Mouse (Mus musculus): ENCODE measurements at regions not wholly inside any gene's neighbourhood (a gene's known extent, or its start where the extent isn't known, plus 50 kb on each side); places are given as distances from the start of the nearest gene placed in this dataset.
A peak's percentile ranks its signal among the peaks of the same experiment; 100 is the strongest.

- no peak for ATAC-seq
Measured at GRCm38 (mm10) chr8:35189695-35190094, 575.9 kb upstream of the Gm19410 start.

GRCm38 (mm10) chr8:35192515-35192914 is 573.1 kb upstream of the Gm19410 start:
- ATAC-seq = no peak

- no peak for ATAC-seq
Measured at GRCm38 (mm10) chr8:35193771-35194170, 571.8 kb upstream of the Gm19410 start.

GRCm38 (mm10) chr8:35196189-35196588 is 569.4 kb upstream of the Gm19410 start:
- no peak for ATAC-seq

DNA sequence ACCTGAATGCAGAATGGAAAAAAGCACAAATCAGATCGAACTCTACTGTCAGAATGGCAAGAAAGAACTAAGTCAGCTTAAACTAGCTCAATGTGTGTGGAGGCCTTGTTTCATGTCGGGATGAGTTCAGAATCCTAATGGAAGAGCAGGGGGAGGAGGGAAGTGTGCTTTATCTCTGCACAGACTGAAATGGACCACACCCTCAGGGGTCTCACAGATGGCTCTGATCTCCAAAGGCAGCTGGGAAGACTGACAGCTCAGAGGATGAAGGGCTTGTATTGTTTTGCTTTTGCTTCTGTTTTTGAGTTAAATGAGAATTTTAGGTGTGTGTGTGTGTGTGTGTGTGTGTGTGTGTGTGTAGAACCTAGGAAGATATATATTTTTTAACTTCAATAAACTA is 566.8 kb upstream of the Gm19410 start:
- no peak for ATAC-seq

DNA sequence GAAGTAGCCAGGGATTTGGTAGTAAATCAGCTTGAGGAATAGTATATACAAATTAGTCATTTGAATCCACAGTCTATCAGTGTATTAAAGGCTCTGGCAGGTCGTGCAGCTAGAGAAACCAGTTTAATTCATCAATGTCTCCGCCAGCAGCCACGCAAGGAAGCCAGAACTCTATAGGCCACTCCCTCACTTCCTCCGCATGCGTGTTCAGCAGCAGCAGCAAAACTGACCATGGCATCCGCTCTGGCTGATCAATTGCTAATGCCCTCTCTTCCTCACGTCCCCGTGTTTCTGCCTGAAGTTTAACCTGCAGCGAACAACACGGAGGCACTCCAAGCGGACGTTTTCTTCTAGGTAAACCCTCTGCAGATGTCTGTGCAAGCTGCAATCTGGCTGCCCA is 564.2 kb upstream of the Gm19410 start:
- no peak for ATAC-seq

DNA sequence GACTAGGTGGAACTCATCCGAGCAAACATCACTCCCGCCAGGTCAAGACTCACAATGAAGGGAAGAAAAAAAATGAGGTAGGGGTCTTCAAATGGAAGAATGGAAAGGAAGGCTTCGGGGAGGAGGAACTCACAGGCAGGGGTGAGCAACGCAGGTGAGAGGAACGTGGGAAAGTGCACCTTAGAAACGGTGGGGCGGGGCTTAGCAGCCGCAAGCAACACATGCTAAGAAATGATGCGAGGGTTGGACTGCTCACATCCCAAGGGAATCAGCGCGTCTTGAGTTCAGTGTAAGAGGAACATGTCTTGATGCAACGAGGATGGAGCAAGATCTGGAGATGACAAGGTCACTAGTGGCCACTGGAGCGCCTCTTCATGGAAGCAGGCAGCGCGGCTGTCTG is 560.6 kb upstream of the Gm19410 start:
- ATAC-seq = no peak

DNA sequence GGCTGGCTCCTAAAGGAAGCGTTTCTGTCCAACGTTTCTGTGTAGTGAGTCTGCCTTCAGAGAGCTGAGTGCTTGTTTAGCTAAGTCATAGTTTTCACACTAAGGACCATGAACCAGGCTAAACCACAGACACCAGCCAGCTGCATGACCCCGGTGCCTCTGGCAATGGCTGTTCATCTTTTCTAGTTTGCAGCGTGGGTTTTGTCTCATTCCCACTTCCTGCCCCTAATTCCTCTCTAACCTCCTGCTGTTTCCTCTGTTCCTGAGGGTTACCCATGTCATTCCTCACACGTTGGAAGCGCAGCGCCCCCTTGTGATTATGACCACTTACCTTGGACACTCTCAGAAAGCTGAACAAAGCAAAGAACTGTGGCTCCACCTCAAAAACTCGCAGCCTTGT is 560.1 kb upstream of the Gm19410 start:
- ATAC-seq = no peak

DNA sequence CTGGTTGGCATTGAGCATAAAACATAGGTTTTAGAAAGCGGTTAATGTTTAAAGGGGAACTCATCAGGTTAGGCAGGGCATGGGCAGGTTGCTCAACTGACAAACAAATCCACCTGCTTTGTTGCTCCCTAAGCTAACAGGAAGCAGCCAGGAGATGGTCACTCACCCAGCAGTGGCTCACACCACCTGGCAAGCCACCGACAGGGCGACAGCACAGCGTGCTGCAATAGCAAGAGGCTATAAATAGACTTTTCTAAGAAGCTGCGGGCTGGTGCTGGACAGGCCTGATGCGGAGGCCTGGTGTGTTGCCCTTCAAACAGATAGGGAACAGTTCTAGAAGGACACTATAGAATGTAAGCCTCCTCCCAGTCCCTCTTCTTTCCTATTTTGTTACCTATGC is 559.3 kb upstream of the Gm19410 start:
- ATAC-seq = no peak

GRCm38 (mm10) chr8:35208357-35208756 is 557.2 kb upstream of the Gm19410 start:
- ATAC-seq = peak; percentile 85

GRCm38 (mm10) chr8:35211506-35212452 is 553.8 kb upstream of the Gm19410 start:
- ATAC-seq = no peak

- ATAC-seq = no peak
Measured at GRCm38 (mm10) chr8:35213515-35213914, 552.1 kb upstream of the Gm19410 start.

- no peak for ATAC-seq
Measured at GRCm38 (mm10) chr8:35217604-35218003, 548.0 kb upstream of the Gm19410 start.

- no peak for ATAC-seq
Measured at GRCm38 (mm10) chr8:35218327-35218726, 547.3 kb upstream of the Gm19410 start.

GRCm38 (mm10) chr8:35224053-35224924 is 541.3 kb upstream of the Gm19410 start:
- no peak for ATAC-seq

GRCm38 (mm10) chr8:35224925-35225244 is 540.7 kb upstream of the Gm19410 start:
- ATAC-seq = no peak

- ATAC-seq = no peak
Measured at GRCm38 (mm10) chr8:35227079-35227478, 538.5 kb upstream of the Gm19410 start.

- no peak for ATAC-seq
Measured at GRCm38 (mm10) chr8:35228449-35228848, 537.1 kb upstream of the Gm19410 start.

DNA sequence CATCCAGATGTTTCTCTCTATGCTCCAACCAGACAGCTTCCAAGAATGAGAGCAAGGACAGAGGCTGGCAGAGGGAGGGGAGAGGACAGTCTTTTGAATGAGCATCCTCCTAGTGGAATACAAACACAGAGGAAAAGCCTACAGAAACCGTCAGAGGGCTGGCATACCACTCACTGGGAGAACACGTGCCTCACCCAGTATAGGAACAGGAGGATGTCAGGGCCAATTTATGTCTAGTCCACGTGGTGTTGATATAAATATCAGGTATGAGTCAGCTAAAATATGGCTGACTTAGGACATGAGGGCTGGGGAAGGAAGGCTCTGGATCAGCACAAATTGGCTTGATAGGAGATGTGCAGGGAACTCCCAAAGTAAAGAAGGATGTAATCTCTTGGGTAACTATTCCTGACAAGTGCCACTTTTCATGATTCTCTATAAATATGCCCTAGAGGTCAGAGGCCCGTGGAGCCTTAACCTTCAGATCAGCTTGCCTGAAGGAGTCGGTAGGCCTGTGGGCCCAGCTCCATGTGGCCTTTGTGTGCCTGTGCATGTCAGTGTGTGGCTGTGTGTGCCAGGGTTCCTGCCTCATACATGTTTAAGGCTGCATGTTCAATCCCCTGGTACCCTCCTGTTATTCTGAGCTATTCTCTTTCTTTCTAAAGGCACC is 531.9 kb upstream of the Gm19410 start:
- no peak for ATAC-seq

DNA sequence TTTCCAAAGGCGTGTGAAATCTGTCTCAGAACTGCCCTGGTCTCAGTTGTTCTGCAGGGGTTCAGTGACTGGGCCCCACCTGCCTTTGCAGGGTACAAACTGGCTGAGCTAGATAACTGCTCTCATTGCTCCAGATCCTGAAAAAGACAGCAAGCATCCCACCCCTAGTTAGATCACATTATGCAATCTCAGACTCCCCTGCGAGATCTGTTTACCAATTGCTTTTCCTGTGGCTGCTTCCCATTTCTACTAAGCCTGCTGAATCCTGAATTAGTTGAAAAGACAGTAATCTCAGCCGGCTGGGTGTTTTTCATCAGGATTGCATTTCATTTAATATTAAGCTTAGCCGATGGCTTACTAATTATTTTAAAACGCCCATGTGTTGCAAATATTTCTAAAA is 531.2 kb upstream of the Gm19410 start:
- no peak for ATAC-seq

DNA sequence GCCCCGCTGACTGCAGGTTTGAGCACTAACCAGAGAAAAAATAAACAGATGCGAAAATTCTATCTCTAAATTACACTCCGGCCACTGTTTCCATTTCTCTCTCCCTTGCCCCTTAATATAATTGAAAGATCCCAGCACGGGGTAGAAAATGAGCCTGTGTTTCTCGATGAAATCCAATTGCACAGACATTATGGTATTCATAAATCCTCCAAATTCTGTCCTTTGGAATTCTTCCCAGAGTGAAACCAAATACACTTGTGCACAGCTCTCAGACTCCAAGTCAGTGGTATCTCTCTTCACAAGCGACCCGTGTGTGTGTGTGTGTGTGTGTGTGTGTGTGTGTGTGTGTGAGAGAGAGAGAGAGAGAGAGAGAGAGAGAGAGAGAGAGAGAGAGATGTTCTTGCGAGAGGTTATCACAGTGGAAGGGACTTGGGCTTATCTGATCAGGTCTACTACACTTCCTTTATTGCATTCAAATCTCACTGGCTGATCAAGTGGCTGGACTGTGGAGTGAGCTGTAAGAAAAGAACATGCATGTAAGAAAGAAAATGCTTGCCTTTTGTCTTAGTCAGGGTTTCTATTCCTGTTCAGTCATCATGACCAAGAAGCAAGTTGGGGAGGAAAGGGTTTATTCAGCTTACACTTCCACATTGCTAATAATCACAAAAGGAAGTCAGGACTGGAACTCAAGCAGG is 529.6 kb upstream of the Gm19410 start:
- no peak for ATAC-seq

- no peak for ATAC-seq
Measured at GRCm38 (mm10) chr8:35237279-35237678, 528.3 kb upstream of the Gm19410 start.

DNA sequence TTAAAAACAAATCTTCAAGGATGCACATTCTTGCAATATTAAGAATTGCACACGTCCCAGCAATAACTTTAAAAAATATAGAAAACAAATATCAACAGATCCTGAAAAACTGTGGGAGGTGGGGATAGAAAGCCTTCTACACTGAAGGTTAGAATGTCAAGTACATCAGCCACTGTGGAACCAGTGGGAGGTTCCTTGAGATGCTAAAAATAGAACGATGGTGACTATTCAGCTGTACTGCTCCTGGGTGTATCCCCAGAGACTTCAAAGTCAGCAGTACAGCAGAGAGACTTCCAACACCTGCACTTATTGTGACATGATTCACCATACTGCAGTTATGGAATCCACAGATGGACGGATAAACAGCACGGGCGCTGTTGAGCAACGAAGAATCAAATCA is 524.7 kb upstream of the Gm19410 start:
- ATAC-seq = no peak

All from inflammation-experienced regulatory T-cells, adult 6 months (primary cell).